Mouse (Mus musculus) C2C12 (cell line): ENCODE results near the gene Xxylt1.

Experiments used
- CEBPB ChIP-seq: IDR thresholded peaks from one replicate; pipeline ENCODE4 v1.6.1; 2011; ENCODE audit warnings: low read depth, mild to moderate bottlenecking, control low read depth, moderate library complexity
- CTCF ChIP-seq: IDR thresholded peaks from one replicate; pipeline ENCODE4 v1.5.1; 2011; ENCODE audit not compliant: control insufficient read depth, insufficient read depth, insufficient read length
- MAX ChIP-seq: IDR thresholded peaks from one replicate; pipeline ENCODE4 v1.6.1; 2011; ENCODE audit warnings: mild to moderate bottlenecking, control low read depth
- MYOD1 ChIP-seq: IDR thresholded peaks from one replicate; pipeline ENCODE4 v1.6.1; 2011; ENCODE audit warnings: low read depth; ENCODE audit not compliant: control insufficient read depth, insufficient read length
- USF1 ChIP-seq: IDR thresholded peaks from one replicate; pipeline ENCODE4 v1.6.1; 2011; ENCODE audit warnings: low read depth, mild to moderate bottlenecking, control low read depth, moderate library complexity

GRCm38 (mm10) chr16:30916931-30917330 is 164.3 kb downstream of the Xxylt1 start:
- TF ChIP-seq CTCF (no peak), CEBPB (no peak), USF1 (no peak), MAX (no peak), MYOD1 (no peak)
